Mouse (Mus musculus): ENCODE measurements at regions not wholly inside any gene's neighbourhood (a gene's known extent, or its start where the extent isn't known, plus 50 kb on each side); places are given as distances from the start of the nearest gene placed in this dataset.

GRCm38 (mm10) chr5:83991513-83991912 lies 425.7 kb downstream of the Epha5 start:
- DNase-seq (ENCODE audit: low spot score), result peak; percentile 44

GRCm38 (mm10) chr5:83990679-83991498 lies 426.3 kb downstream of the Epha5 start:
- DNase-seq (ENCODE audit: low spot score), result no peak

- no peak for DNase-seq (ENCODE audit: low spot score)
Observed at GRCm38 (mm10) chr5:83961573-83961972, 455.6 kb downstream of the Epha5 start.

GRCm38 (mm10) chr5:83958800-83959199 lies 458.4 kb downstream of the Epha5 start:
- no peak for DNase-seq (ENCODE audit: low spot score)

- no peak for DNase-seq (ENCODE audit: low spot score)
Observed at GRCm38 (mm10) chr5:83958196-83958595, 459.0 kb downstream of the Epha5 start.

Data from retina, embryonic 14.5 days (tissue).